Mouse (Mus musculus) E14TG2a.4 (cell line): ENCODE data around the gene Cldn3.

Experiments
- H3K27me3 ChIP-seq: 2 replicates; pipeline ENCODE4 v1.6.1; 2014; ENCODE audit warnings: low read length, control low read depth; ENCODE audit not compliant: insufficient read depth
- H3K36me3 ChIP-seq: 2 replicates; pipeline ENCODE4 v1.6.1; 2014; ENCODE audit warnings: low read length, control low read depth; ENCODE audit not compliant: insufficient read depth
- H3K4me1 ChIP-seq: replicated peaks from 2 replicates; pipeline ENCODE4 v1.6.1; 2014; ENCODE audit warnings: low read depth, low read length, control low read depth
- H3K4me3 ChIP-seq: replicated peaks from 2 replicates; pipeline ENCODE4 v1.5.1; 2014; ENCODE audit warnings: mild to moderate bottlenecking, low read length
- H3K9me3 ChIP-seq: 2 replicates; pipeline ENCODE4 v1.6.1; 2014; ENCODE audit warnings: low read length, control low read depth
- CTCF ChIP-seq: conservative IDR thresholded peaks from 2 replicates; pipeline ENCODE4 v1.5.1; 2014; ENCODE audit warnings: low read length
- NANOG ChIP-seq: IDR thresholded peaks from 2 replicates; pipeline ENCODE4 v1.6.1; 2014; ENCODE audit warnings: borderline replicate concordance, low read length, mixed read lengths
- POU5F1 ChIP-seq: IDR thresholded peaks from 2 replicates; pipeline ENCODE4 v1.6.1; 2014; ENCODE audit warnings: low read length, borderline replicate concordance

The Cldn3 gene

GRCm38 (mm10) chr5:135008671-135009589 lies 22.9 kb downstream of the Cldn3 start, which contains the start of gene Abhd11:
Gene Abhd11 (plus strand): TSS chr5:135009152.
- Histone ChIP-seq H3K4me1 (peaks cover 55% of the 10 kb centered on the region), H3K27me3 (no peaks in the 10 kb centered on the region), H3K9me3 (no peaks in the 10 kb centered on the region), H3K4me3 (peak within 1 kb of the TSS; percentile 88), H3K36me3 (peaks cover 16% of the 10 kb centered on the region)
- no peak for TF ChIP-seq POU5F1
- no peak for TF ChIP-seq NANOG

DNA sequence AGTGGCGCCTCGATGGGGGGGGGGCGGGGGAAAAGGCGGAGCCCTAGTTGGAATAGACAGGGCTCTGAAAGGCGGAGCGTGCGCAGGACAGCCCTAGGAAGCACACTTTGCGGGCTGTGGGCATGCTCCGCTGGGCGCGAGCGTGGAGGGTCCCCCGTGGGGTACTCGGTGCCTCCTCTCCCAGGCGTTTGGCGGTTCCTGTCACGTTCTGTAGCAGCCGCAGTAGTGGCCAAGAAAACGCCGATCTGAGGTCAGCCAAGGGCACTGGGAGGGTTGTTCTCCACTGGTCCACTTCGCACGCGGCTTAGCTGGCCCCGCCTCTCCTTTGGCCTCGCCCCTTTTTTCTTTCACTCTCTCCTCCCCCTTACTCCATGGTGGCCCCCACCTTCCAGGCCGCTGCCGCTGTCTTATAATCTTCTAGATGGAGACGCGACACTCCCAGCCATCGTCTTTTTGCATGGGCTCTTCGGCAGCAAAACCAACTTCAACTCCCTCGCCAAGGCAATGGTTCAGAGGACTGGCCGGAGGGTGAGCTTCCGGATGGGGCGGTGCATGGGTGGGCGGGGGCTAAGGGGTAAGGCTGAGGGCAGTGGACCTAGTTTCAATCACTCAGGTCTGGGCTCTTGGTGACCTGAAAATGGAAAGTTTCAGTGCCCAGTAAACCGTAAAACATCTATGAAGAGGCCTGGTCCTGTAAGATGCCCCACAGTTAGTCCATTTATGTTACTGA lies 23.7 kb downstream of the Cldn3 start:
- Histone ChIP-seq H3K36me3 (peaks cover 16% of the 10 kb centered on the region), H3K4me1 (peaks cover 57% of the 10 kb centered on the region), H3K4me3 (peak overlapping the region; percentile 88), H3K9me3 (no peaks in the 10 kb centered on the region), H3K27me3 (no peaks in the 10 kb centered on the region)
- TF ChIP-seq NANOG, result no peak
- TF ChIP-seq POU5F1, result no peak
- TF ChIP-seq CTCF, result no peak

DNA sequence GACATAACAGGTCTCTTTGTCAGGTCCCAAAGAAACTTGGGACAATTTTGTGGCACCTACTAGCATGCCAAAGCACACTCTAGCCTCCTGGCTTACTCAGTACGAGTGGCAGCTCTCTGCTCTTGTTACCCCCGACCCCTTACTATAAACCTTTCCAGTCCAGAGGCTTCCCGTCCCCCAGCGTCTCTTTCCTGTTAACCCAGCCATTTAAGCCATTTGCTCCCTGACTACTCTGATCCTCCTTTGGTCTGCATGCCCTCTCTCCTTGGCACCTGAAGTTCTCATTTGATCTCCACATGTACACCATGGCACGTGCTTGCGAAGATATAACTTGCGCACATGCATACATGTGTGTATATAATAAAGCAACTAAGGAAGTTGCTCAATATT lies 24.3 kb downstream of the Cldn3 start:
- H3K4me3 ChIP-seq, result peak overlapping the region; percentile 88
- H3K27me3 ChIP-seq, result no peaks in the 10 kb centered on the region
- H3K4me1 ChIP-seq, result peaks cover 57% of the 10 kb centered on the region
- TF ChIP-seq NANOG (no peak), CTCF (no peak), POU5F1 (no peak)
- H3K36me3 ChIP-seq, result peaks cover 16% of the 10 kb centered on the region
- H3K9me3 ChIP-seq, result no peaks in the 10 kb centered on the region

DNA sequence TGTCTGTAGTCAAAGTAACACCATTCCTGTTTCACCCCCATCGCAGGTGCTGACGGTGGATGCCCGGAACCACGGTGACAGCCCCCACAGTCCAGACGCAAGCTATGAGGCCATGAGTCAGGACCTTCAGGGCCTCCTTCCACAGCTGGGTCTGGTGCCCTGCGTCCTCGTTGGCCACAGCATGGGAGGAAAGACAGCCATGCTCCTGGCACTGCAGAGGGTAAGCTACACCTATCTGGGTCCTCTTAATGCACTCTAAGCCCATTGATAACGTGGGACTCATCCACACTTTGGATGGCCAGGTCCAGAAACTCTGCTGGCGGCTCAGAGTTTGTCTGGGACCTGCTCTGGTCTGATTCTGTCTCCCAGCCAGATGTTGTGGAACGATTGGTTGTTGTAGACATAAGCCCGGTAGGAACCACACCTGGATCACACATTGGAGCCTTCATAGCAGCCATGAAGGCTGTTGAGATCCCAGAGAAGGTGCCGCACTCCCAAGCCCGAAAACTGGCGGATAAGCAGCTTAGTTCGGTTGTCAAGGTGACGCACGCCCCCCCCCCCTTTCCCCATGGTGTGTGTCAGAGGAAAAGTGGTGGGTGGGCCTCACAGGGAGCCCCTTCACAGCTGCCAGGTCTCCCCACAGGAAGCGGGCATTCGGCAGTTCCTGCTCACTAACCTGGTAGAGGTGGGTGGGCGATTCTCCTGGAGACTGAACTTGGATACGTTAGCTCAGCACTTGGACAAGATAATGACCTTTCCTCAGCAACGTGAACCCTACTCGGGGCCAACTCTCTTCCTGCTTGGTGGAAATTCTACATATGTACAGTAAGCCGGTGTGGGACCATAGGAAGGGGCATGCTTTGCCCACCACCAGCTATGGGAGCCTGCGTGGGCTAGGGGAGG lies 25.1 kb downstream of the Cldn3 start:
- no peaks in the 10 kb centered on the region for H3K9me3 ChIP-seq
- TF ChIP-seq POU5F1, result no peak
- no peak for TF ChIP-seq CTCF
- no peak for TF ChIP-seq NANOG
- H3K4me3 ChIP-seq, result peak overlapping the region; percentile 88
- peaks cover 65% of the 10 kb centered on the region for H3K4me1 ChIP-seq
- H3K27me3 ChIP-seq, result no peaks in the 10 kb centered on the region
- peaks cover 16% of the 10 kb centered on the region for H3K36me3 ChIP-seq

DNA sequence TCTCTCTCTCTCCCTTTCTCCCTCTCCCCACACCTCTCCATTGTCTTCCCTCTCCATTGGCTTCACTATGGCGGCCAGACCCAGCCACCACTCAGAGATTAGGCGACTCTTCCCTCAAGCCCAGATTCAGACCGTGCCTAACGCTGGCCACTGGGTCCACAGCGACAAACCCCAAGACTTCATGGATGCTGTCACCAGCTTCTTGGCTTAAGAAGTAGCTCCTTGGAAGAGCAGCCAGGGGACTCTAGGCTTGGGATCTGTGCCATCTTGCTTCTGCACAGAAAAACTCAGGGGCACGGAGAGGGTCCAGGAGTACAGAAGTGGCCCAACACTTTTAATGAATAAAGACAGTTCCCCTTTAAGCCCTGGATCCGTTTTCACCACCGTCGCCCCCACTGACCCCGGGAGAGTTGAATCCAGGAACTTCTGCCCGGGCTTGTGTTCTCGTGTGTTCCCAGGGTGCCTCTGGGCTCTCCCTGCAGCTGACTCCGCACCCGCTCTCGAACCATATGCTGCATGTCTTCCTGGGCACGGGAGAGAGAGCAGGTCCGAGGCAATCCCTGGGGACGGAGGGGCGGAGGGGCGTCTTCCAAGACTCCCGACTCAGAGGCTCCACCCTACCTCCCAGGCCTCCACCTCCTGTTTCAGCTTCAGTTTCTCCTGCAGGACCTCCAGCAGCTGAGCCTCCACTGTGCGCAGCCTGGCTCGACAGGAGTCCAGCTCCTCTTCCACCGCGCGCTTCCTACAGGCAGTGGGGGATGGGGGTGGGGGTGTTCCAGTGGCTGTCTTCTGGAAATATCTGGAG lies 26.0 kb downstream of the Cldn3 start:
- Histone ChIP-seq H3K4me1 (peaks cover 67% of the 10 kb centered on the region), H3K27me3 (no peaks in the 10 kb centered on the region), H3K4me3 (peak overlapping the region; percentile 88), H3K36me3 (peaks cover 16% of the 10 kb centered on the region), H3K9me3 (no peaks in the 10 kb centered on the region)
- TF ChIP-seq NANOG (no peak), POU5F1 (no peak), CTCF (no peak)

DNA sequence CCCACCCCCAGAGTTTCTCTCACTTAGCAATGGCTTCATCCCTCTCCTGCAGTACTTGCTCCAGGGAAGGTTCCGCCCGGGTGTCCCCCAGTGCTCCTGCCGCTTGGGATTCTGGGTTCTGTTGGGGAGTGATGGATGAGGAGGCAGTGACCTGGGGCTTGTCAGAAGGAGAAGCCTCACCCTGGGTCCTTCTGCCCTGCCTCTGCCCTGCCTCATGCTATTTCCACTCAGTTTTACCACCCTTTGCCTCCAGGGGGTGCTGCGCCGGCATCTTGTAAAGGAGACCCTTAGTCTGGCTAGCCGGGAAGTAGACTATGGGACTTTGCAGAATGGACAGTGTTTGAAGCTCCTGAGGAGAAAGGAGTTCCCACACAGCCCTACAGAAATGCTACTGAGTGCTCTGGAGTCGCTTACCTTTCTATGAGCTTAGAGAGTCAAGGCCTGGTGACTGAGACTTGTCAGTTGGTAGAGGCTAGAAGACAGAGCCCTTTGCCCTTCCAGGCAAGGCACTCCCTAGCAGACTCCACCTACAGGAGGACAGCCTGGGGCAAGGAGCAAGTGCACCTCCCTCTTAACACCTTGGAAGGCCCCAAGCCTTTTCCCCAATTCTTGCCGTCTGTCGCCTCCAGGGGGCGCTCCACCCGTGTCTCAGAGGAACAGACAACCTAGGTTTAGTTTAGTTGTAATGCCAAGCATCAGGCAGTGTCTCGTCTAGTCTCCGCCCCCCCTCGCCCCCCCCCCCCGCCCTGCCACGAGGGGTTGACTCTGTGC lies 26.8 kb downstream of the Cldn3 start:
- H3K36me3 ChIP-seq, result peaks cover 16% of the 10 kb centered on the region

DNA sequence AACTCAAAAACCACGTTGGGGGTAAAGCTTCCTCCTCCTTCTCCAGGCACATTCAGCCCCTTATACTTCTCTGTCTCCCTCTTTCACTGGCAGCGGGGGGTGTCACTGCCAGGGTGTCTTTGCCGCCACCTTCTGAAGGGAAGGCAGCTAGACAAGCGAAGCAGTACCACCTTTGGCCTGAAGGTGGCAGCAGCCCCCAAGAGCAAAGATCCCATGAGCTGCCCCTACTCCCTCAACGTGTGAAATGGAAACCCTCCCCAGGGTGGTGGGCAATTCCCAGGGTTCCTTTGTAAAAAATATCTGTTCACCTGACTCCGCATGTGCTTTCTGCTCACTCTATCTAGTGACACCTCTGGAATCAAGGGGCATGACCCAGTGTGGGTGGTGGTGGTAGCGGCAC lies 29.5 kb downstream of the Cldn3 start:
- TF ChIP-seq CTCF (peak; percentile 98), NANOG (no peak), POU5F1 (no peak)
- Histone ChIP-seq H3K9me3 (no peaks in the 10 kb centered on the region), H3K4me1 (peaks cover 61% of the 10 kb centered on the region), H3K27me3 (no peaks in the 10 kb centered on the region), H3K36me3 (peaks cover 16% of the 10 kb centered on the region), H3K4me3 (no peak overlapping the region)

More for the DNA sequence above, 26.8 kb downstream of the Cldn3 start:
- H3K4me3 ChIP-seq, result peak overlapping the region; percentile 88
- TF ChIP-seq CTCF, result peak; percentile 56
- no peak for TF ChIP-seq POU5F1
- TF ChIP-seq NANOG, result no peak
- H3K27me3 ChIP-seq, result no peaks in the 10 kb centered on the region
- no peaks in the 10 kb centered on the region for H3K9me3 ChIP-seq
- H3K4me1 ChIP-seq, result peaks cover 61% of the 10 kb centered on the region
